Mouse (Mus musculus): ENCODE results near the gene Serpina6.

The Serpina6 gene

DNA sequence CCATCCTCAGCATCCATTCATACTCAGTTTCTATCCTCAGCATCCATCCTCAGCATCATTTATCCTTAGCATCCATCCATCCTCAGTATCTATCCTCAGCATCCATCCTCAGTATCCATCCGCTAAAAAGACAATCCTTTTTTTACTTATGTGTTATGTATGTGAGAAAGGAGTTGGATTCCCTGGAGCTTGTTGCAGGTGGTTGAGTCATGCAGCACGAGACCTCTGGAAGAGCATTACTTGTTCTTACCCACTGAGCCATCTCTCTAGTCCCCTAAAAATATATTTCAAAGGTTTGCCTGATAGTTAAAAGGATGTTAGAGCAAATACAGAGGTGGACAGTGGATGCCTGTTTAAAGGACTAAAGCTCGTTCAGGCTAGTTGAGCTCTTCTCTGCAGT, 55.2 kb downstream of the Serpina6 start:
- no peak for TF ChIP-seq GATA4 (IDR thresholded peaks at IDR 0.05; ENCODE audit: insufficient replicate concordance, low read length)

DNA sequence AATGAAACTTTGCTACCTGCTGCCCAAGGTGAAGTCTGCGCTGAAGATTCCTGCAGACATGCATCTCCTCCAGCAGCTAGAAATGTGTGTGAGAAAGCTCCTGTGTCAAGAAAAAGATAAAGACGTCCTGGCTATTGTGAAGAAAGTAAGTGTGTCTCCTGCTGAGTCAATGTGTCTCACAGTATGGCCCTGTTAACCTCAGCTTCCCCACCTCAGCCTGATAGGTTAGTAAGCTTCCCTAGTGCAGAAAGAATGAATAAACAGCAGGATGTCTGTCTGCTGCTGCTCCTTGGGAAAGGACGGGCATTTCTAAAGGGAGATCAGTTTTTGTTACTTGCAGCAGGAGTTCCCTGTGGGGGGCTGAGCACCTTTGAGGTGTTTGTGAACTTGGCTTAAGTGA, 56.6 kb downstream of the Serpina6 start:
- TF ChIP-seq GATA4 (IDR thresholded peaks at IDR 0.05; ENCODE audit: insufficient replicate concordance, low read length), result no peak

DNA sequence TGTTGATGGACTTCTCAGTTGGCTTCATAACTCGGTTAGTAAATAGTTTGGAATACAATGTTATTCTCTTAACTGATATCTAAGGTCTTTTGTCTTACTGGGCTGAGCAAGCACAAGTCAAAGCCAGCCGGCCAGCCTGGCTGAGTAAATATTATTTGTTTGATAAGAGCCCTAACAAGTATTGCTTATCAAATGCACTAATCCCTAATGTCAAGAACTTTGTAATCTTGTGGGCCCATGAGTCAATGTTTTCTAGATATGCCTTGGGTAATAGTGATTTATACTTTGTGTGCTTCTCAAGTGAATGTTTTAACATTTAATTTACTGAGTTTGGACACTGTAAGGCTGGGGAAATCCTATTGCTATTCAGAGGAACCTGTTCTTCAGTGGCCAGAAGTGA, 58.6 kb downstream of the Serpina6 start:
- peak; percentile 78 for TF ChIP-seq GATA4 (IDR thresholded peaks at IDR 0.05; ENCODE audit: insufficient replicate concordance, low read length)

Data from liver, adult (tissue).